Mouse (Mus musculus) MEL-GATA-1-ER (cell line): ENCODE measurements around the gene Dhx36.

Experiments
- DNase-seq: peaks from one replicate; pipeline ENCODE4 v3.0.0-alpha.2; 2012; ENCODE audit warnings: low read depth; ENCODE audit errors: extremely low read depth

The Dhx36 gene

DNA sequence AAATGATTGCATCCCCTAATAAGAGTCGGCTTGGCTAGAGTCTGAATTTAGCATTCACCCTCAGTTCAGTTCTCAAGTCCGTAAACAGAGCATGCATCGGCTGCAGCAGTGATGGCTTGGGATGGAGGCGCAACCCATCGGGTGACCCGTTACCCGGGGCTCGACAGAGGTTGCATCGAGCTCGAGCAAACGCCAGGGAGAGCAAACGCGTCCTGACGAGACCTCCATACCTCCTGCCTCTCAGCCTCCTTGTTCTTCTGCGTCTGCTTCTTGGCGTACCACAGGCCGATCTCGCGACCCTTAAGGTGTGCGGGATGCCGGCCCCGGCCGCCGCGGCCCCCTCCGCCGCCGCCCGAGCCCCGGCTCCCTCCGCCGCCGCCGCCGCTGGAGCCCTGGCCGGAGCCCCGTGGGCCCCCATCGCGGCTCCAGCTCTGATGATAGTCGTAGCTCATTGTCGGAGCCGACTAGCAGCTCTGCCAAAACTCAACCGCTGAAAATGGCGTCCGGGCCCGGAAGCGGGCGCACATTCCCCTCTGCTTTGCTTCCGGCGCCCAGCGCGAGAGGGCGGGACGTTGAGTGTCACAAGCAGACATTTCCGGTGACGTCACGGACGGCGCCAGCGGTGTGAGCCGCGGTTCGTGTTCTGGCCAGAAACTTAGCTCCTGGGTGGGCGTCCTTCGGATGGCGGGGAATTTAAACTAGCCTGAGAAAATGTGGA, at the start of gene Dhx36:
Gene Dhx36, minus strand, starts transcription at position 517 of the 718 bp plus-strand sequence.
- DNase-seq, result peak; percentile 76

DNA sequence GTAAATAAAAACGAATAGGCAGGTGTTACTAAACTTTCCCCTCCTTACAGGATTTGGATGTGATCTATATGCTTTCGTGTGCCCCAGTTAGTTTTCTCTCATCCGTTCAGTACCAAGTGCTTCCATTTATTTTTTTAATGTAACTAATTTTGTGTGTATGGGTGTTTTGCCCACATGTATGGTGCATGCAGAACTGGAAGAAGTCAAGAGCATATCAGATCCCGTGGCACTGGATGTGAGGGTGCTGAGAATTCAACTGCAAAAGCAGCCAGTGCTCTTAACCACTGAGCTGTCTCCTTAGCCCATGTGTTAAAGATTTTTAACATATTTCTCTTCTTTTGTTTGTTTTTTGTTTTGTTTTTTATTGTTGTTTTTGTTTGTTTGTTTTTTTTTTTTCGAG, 20.8 kb upstream of the Dhx36 start:
- no peak for DNase-seq

DNA sequence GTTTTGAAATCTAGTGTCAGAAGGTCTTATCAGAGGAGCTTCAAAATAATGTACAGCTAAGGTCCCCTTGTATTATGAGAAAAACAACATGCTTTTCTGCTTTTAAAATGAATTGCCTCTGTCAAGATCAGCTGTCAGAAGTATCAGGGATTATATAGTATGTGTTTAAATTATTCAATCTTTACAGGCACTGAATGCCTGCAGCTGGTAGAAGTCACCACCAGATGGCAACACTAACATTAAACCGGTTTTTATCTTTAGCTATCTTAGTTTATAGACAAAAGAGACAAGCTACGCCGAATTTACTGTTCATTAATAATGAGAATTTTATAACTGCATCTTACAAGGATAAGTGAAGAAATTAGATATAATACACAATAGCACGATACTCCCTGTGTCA, 20.4 kb upstream of the Dhx36 start:
- no peak for DNase-seq

DNA sequence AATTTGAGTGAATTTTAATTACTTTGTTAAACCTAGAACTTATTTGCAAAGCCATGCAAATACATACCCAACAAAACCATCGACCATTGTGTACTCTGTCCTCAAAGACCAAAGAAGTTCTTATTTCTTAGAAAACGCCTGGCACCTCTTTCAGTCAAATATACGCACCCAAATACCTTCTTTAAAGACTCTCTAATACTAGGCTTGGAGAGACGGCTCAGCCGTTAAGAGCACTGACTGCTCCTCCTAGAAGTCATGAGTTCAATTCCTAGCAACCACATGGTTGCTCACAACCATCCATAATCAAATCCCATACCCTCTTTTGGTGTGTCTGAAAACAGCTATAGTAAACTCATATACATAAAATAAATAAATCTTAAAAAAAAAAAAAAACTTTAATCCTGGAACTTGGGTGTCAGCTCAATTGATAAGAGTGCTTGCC, 423 bp upstream of the Dhx36 start:
- no peak for DNase-seq

DNA sequence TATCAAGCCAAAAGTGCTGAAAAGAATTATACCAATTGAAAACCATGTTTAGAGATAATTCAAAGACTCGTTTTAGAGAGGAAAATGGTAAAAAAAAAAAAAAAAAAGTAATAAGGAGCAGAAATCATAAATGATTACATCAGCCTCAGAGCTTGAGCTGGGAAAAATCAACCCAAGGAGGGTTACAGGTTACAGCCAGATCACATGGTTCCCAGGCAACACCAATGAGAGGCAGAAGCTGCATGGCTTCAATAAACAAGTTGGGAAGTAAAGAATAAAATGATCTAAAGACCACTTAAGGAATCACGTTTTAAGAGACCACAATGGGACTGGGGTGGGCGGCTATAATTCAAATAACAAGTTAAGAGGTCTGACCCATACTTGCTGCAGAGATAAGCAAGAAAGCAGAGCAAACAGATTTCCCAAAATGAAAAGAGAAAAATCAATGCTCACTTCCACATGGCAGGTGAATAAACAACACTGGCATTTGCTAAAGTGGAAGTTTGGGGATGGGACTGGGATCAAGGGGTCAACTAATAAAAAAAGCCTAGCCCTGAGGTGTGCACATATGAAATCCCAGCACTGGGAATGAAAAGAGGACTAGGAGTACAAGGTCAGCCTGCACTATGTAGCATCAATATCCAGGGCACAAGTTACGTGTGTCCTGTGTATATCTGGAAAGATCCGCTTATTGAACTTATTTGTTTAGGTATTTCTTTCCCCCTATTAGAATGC, 1.5 kb downstream of the Dhx36 start:
- DNase-seq, result no peak

DNA sequence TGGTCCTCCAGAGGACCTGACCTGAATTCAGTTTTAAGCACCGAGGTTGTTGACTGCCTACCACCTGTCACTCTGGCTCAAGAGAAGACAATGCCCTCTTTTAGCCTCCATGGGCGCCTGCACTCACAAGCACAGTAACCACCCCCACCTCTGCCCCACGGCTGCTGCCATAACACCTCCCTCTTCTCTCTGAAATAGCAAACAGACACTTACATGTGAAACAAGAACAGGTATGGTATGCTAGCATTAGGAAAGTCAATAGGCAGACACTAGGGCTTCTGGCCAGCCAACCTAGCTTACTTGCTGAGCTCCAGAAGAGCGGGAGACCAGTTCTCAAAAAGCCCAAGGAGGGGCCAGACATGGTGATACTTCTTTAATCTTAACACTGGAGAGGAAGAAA, 7.5 kb downstream of the Dhx36 start:
- DNase-seq, result no peak

DNA sequence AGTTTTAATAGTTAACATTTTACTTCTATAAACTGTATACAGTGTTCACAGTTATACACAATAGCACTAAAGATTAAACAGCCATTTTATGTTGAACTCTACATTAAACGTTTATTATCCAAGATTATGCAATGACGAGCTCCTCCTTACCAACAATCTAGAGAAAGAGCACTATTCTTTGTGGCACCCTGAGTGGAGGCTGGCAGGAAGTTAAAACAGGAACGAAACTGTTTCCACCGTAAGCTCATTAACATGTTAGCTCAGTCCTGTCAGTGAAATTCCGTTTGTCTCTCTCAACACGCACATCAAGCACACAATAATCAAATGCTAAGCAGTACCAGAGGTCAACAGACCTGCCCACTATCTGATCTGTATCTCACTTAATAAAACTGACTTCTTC, 14.2 kb downstream of the Dhx36 start:
- DNase-seq, result no peak

DNA sequence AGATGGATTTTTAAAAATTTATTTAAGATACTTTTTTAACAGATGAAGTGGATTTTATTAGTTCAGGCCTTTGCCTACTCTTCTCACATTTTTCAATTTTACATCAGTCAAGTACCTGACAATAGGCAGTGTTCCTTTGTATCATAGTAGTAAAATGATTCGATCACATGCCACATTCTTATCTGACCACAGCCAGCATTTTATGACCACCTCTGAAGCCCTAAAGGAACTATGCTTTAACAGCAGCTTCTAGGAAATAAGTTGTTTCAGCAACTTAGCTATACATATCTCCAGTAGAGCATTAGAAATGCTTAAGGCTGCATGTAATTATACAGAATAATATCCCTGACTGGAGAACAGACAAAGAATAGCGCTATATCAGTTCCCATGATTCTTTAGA, 22.5 kb downstream of the Dhx36 start:
- DNase-seq, result no peak

DNA sequence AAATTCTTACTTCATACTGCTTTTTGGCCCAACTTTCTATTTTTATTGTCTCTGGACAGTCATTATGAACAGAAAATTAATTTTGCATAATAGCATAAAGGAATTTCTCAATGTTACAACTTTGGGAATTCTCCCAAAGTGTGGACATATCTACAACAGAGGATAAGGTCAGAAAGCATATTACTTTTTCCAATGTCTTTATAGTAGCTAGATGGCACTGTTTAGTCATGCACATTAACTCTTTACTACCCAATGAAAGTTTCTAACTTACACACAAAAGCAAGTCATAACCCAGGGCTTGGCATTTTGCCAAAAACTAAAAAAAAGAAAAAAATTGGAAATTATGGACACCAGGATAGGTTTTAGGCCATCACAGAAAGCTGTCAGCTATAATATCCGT, 36.6 kb downstream of the Dhx36 start:
- DNase-seq, result no peak

DNA sequence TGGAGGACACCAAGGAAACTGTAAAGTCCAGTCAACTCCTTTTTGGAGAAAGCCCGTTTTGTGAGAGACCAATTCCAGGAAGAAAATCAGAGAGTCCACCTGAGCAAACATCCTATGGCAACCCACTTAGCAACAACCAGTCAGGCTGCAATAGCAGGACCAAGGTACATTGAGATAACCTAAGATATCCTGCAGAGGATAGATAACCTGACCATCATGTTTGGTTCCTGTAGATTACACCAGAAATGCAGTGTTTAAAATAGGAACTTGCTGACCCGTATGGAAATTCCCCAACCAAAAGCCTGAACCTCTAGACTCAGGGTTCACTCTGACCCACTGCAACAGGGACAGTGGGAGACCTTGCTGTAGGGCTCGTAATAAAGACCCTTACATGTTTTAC, 42.5 kb downstream of the Dhx36 start:
- peak; percentile 29 for DNase-seq

DNA sequence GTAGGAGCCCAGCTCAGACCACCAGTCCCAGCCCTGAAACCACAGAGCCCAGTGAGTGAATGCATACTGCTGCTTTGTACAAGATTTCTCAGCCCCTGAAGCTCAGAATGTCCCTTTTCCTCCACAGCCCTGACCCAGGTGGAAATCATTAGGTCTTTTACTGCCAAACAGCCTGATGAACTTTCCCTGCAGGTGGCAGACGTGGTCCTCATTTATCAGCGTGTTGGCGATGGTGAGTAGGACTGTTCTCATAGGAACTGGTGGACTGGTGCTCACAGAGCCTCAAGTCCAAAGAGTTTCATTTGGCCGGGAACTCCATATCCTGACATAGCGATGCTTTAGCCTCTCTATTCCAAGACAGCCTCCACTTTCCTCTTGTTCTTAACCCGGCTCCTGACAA, 47.3 kb downstream of the Dhx36 start:
- no peak for DNase-seq

DNA sequence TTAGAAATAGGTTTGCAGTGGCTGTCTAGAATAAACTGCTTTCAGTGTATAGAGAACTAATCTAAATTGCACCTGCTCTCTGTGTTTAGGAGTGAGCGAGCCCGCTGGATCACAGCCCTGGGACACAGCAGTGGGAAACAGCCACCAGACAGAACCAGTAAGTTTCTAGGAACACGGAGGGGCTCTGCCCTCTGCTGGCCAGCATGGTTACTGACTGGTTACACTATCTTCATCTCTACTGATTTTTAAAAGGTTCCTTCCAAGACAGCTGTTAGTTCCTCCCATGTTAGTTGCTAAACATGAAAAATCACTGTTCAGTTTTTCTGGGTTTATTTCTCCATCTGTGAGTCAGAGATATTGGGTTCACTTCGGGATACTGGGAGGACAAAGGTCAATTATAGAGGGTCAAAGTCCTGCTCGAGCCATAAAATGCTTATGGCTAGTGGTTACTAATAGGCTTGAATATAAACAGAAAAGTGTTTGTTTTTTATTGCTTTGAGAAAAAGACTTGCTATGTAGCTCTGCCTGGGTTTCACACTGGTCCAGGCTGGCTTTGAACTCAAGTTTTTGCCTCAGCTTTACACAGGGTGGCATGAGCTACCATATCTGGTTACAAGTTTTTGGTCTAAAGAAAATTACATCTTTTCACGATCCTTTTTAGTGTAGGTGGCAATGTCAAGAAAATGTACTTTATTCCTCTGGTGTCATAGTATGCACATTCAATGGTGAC, 48.4 kb downstream of the Dhx36 start:
- DNase-seq, result peak; percentile 17

DNA sequence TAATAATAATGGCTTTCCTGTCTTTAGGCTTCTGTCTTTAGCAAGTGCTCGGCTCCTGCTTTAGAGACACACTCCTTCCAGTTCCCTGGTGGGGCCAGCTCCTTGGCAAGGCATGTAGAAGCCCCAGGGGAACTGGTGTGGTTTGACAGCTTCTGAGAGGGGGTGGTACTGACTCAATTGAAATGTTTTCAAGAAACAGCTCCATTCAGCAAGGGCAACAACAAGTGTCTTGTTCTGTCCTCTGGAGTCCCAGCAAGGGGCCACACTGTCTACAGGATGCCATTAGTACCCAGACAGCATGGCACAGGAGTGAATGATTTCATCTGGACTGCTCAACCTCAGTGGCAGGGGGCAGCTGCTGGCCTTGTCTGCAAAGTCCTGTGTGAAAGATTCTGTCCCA, 51.0 kb downstream of the Dhx36 start:
- no peak for DNase-seq

DNA sequence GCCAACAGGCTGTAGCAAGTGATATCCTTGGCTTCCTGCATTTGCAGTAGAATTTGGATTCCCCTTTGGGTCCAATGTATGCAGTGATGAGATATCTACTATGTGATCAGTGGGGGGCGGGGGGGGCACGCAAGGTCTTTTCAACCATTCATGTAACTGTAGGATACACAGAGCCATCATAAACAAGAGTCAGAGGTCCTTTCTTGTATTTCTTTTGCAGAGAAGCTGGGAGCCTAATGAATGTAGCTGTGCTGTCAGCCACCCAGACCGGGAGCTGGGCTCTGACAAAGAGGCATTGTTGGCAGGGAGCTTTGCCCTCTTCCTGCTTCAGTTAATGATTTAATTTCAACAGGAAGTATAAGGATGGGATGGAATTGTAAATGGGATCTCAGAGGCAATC, 52.7 kb downstream of the Dhx36 start:
- no peak for DNase-seq

DNA sequence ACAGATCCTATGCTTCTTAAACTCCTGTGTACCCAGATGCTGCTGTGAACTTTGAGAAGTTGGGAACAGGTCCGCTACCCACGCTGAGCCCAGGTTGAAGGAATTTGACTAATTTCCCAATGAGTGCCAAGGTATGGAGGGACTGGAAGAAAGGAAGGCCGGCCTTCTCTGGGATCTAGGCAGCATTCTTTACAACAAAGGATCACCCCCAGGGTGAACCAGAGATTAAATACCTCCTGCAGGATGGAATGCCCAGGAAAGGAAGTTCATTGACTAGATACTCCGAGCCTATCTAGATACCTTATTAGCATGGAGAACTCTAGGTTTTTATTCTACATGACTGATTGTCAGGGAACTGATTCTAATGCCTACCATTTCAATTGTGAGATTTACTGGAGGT, 53.8 kb downstream of the Dhx36 start:
- no peak for DNase-seq

DNA sequence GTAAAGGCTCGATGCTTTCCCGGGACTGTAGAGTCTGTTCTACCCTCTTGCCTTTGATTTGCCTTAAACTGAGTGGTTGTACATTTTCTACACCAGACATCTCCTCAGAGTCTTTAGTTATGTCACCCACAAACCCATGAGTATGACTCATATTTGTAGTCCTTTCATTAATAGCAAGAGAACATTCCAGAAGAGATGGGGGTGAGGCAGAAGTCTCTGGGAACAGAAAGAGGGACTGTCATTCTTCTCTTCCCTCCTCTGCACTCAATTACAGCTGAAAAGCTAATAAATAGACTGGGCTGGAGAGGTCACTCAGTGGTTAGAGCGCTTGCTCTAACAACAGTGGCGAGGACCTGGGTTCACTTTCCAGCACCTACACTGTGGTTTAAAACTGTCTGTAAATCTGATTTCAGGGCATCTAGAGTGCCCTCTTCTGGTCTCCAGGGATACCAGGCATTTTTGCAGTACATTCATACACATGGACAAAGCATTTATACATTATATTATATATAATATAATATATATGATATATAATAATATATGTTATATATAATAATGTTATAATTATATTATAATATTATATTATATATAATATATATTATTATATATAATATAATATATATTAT, 56.8 kb downstream of the Dhx36 start:
- DNase-seq, result no peak

DNA sequence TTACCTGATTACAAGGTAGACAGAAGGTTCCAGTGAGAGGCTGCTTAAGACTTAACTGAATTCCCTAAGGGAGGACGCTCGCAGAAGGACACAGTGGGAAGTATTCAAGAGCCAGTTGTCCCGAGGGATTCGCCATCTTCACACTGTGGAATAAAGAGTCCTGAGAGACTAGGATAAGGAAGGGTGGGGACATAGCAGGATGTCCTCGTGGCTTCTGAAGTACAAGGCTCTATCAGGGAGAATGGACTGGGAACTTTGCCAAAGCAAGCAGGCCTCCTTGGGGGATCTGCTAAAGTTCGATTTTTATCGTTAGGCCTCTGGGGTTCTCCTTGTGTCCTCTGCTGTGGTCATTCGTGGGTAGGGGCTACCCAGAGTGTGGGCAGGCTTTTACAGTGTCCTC, 59.7 kb downstream of the Dhx36 start:
- no peak for DNase-seq

DNA sequence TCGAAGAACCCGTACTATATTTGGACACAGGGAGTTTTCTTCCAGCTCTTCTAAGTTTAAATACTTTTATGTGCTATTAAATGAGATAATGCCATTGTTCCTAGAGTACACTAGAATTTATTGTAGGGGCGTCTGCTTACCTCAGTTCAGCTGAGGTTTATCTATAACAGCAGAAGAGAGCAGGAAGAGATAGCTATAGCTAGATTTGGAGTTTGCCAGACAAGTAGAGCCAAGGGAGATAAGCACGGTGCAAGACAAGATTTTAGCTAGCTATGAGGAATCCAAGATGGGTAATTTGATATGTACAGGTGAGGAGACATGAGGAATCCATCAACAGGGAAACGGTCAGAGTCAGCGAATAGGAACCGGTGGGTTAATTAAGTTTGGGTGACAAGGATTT, 60.5 kb downstream of the Dhx36 start:
- no peak for DNase-seq

DNA sequence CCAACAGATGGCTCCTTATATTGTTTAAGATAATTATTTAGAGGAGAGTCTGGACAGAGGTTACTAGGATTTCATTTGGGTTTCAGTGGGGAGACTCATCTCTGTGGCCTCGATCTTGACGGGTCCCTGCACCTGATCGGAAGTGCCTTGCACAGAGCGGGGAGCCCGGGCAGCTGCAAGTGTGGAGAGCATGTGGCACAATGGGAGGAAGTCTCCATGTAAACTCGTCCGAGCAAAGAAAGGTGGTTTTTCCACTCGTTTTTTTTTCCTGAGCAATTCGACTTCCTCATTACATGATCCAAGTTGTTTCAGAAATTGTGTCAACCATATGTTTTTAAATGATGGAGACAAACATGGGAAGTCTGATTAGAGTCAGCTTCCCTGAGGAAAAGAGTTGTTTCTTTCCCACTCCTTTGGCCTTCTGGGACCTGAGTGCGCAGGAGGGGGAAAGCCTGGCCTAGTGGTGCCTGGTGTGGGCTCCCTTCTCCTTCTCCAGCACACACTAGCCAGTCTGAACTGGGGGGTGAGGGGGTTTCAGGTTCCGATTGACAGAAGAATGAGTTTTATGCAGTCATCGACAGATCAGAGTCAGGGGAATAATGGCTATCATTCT, 63.1 kb downstream of the Dhx36 start:
- DNase-seq, result no peak

DNA sequence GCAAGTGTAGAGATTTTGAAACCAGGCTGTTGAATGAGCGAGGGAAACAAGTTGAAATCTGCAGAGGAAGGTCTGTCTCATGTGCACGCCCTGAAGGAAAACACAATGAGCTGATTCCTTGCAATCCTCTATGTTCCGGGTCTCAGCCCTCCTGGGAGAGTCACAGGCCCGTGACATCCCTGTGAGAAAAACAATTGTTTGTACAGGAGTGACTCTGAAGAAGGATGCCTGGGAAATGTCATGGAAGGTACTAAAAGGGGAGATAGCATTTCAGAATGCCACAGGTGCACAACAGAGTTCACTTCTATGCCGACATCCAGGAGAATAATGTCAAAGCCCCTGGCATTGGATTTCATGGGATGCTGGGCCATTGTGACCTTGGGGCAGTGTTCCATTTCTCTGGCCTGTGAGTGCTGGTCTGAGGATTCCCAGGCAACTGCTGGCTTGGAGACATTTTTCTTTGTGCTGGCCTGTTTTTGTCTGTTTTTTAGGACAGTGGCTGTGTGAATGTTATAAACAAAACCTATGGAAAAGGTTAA, 66.3 kb downstream of the Dhx36 start:
- DNase-seq, result no peak

DNA sequence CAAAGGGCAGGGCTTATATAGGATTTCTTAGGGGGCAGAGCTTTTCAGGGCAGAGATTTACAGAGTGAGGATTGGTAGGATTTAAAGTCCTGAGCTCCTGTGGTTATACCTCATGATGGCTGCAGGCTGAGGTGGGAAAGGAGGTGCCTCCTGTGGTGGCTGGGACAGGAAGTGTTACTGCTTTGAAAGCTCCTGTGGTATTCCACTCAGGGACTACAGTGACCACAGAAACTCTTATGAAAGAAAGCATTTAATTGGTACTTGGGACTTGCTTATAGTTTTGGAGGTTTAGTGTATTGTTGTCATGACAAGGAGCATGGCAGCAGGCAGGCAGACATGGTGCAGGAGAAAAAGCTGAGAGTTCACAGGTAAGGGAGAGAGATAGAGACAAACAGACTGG, 70.9 kb downstream of the Dhx36 start:
- no peak for DNase-seq
